Mouse (Mus musculus): Measurements from ENCODE around the gene Sugt1. TPM values are rescaled to one million over a fixed set of nuclear protein-coding genes. Genes with fewer than 3 reads are reported as not detected.

Sugt1 gene
- 186 and 200 TPM in 2 replicates for polyA plus RNA-seq (2011; ENCODE audit: insufficient read length, low read depth, missing spikeins)

GRCm38 (mm10) chr14:79587139-79587851, at the start of gene Sugt1:
Gene Sugt1 (plus strand): TSS chr14:79587691.
- Histone ChIP-seq H3K4me3 (ENCODE audit: insufficient read depth, low read length) (peak within 1 kb of the TSS; percentile 79), H3K4me1 (ENCODE audit: control insufficient read depth, insufficient read depth, low read length) (no peaks in the 10 kb centered on the region; the same call in 1 of the 2 replicates), H3K27ac (ENCODE audit: insufficient read depth, low read length) (peak within 1 kb of the TSS; percentile 97)
- no peak for TF ChIP-seq CTCF (IDR thresholded peaks at IDR 0.05; ENCODE audit: borderline replicate concordance, insufficient read depth, low read length)
- TF ChIP-seq POLR2A (IDR thresholded peaks at IDR 0.05; ENCODE audit: low read depth, low read length): peak; percentile 84

GRCm38 (mm10) chr14:79537921-79538320, 49.6 kb upstream of the Sugt1 start:
- Histone ChIP-seq H3K4me3 (ENCODE audit: insufficient read depth, low read length) (no peak overlapping the region), H3K27ac (ENCODE audit: insufficient read depth, low read length) (no peak overlapping the region), H3K4me1 (ENCODE audit: control insufficient read depth, insufficient read depth, low read length) (peaks cover 4% of the 10 kb centered on the region)
- TF ChIP-seq POLR2A (IDR thresholded peaks at IDR 0.05; ENCODE audit: low read depth, low read length) (no peak), CTCF (IDR thresholded peaks at IDR 0.05; ENCODE audit: borderline replicate concordance, insufficient read depth, low read length) (no peak)

DNA sequence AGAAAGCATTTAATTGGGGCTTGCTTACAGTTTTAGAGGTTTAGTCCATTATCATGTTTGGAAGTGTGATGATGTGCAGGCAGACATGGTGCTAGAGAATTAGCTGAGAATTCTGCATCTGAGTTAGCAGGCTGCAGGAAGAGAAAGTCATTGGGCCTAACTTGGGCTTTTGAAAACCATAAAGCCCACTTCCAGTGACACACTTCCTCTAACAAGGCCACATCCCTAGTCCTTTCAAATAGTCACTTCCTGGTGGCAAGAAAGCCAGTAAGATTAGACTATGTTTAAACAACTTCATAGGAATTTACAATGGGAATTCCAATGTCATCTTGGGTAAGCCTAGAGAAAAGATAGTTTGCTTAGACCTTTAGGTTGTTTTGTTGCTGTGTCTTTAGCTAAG, 45.9 kb upstream of the Sugt1 start:
- H3K4me3 ChIP-seq (ENCODE audit: insufficient read depth, low read length): no peak overlapping the region
- no peak overlapping the region for H3K27ac ChIP-seq (ENCODE audit: insufficient read depth, low read length)
- TF ChIP-seq CTCF (IDR thresholded peaks at IDR 0.05; ENCODE audit: borderline replicate concordance, insufficient read depth, low read length) (no peak), POLR2A (IDR thresholded peaks at IDR 0.05; ENCODE audit: low read depth, low read length) (no peak)
- no peaks in the 10 kb centered on the region for H3K4me1 ChIP-seq (ENCODE audit: control insufficient read depth, insufficient read depth, low read length)

GRCm38 (mm10) chr14:79549343-79549742, 38.1 kb upstream of the Sugt1 start:
- Histone ChIP-seq H3K4me1 (ENCODE audit: control insufficient read depth, insufficient read depth, low read length) (peaks cover 4% of the 10 kb centered on the region; the same call in 1 of the 2 replicates), H3K4me3 (ENCODE audit: insufficient read depth, low read length) (no peak overlapping the region), H3K27ac (ENCODE audit: insufficient read depth, low read length) (peak overlapping the region; percentile 83)
- no peak for TF ChIP-seq CTCF (IDR thresholded peaks at IDR 0.05; ENCODE audit: borderline replicate concordance, insufficient read depth, low read length)
- TF ChIP-seq POLR2A (IDR thresholded peaks at IDR 0.05; ENCODE audit: low read depth, low read length): no peak

DNA sequence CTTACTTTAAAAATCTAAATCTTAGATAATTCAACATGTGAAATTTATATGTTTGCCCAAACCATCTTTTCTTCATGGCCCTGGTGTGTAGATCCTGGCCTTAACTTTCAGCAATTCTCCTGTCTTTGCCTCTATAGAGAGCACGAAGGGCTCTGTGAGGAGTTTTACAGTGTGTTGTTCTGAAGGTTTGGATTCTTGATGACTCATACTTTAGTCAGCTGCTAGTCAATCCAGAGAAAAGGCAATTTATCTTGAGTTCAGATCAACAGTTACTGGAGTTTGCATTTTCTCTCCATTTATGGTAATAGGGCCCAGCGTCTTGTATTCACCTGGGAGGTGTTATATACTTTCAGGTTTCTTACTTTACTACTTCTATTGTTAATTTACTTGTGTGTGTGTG, 35.6 kb upstream of the Sugt1 start:
- H3K4me3 ChIP-seq (ENCODE audit: insufficient read depth, low read length): no peak overlapping the region
- H3K27ac ChIP-seq (ENCODE audit: insufficient read depth, low read length): peak overlapping the region; percentile 99
- H3K4me1 ChIP-seq (ENCODE audit: control insufficient read depth, insufficient read depth, low read length): peaks cover 7% of the 10 kb centered on the region
- TF ChIP-seq POLR2A (IDR thresholded peaks at IDR 0.05; ENCODE audit: low read depth, low read length) (0 out of 2 replicates have a peak, but pooled peaks have one; percentile 27), CTCF (IDR thresholded peaks at IDR 0.05; ENCODE audit: borderline replicate concordance, insufficient read depth, low read length) (no peak)

GRCm38 (mm10) chr14:79552854-79553253, 34.6 kb upstream of the Sugt1 start:
- no peak for TF ChIP-seq POLR2A (IDR thresholded peaks at IDR 0.05; ENCODE audit: low read depth, low read length)
- Histone ChIP-seq H3K4me3 (ENCODE audit: insufficient read depth, low read length) (no peak overlapping the region), H3K4me1 (ENCODE audit: control insufficient read depth, insufficient read depth, low read length) (peaks cover 7% of the 10 kb centered on the region), H3K27ac (ENCODE audit: insufficient read depth, low read length) (peak overlapping the region; percentile 7)

GRCm38 (mm10) chr14:79557796-79558195, 29.7 kb upstream of the Sugt1 start:
- H3K4me3 ChIP-seq (ENCODE audit: insufficient read depth, low read length): no peak overlapping the region
- H3K27ac ChIP-seq (ENCODE audit: insufficient read depth, low read length): no peak overlapping the region
- TF ChIP-seq POLR2A (IDR thresholded peaks at IDR 0.05; ENCODE audit: low read depth, low read length): no peak
- H3K4me1 ChIP-seq (ENCODE audit: control insufficient read depth, insufficient read depth, low read length): peaks cover 3% of the 10 kb centered on the region

DNA sequence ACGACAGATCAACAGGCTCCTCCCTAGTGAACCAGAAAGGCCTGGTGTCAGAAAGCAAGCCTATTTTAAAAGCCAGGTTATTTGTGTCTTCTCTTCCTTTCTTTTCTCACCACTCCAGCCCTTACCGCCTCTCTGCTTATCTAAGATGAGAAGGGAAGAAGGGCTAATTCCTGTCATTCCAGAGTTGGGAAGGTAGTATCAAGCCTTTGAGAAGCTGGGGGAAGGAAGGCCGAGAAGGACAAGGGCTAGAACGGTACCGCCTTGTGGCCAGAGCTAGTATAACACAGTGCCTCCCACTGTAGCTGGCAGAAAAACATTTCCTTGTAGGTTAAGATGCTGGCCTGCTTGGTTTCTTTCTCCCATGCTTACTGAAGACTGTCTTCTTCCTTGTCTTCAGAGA, 24.7 kb upstream of the Sugt1 start:
- no peak overlapping the region for H3K27ac ChIP-seq (ENCODE audit: insufficient read depth, low read length)
- no peak overlapping the region for H3K4me3 ChIP-seq (ENCODE audit: insufficient read depth, low read length)
- H3K4me1 ChIP-seq (ENCODE audit: control insufficient read depth, insufficient read depth, low read length): no peaks in the 10 kb centered on the region
- TF ChIP-seq CTCF (IDR thresholded peaks at IDR 0.05; ENCODE audit: borderline replicate concordance, insufficient read depth, low read length): peak; percentile 81; the same call in 1 of the 2 replicates
- TF ChIP-seq POLR2A (IDR thresholded peaks at IDR 0.05; ENCODE audit: low read depth, low read length): no peak

- no peaks in the 10 kb centered on the region for H3K4me1 ChIP-seq (ENCODE audit: control insufficient read depth, insufficient read depth, low read length)
- no peak overlapping the region for H3K4me3 ChIP-seq (ENCODE audit: insufficient read depth, low read length)
- H3K27ac ChIP-seq (ENCODE audit: insufficient read depth, low read length): no peak overlapping the region
- TF ChIP-seq CTCF (IDR thresholded peaks at IDR 0.05; ENCODE audit: borderline replicate concordance, insufficient read depth, low read length): no peak
- TF ChIP-seq POLR2A (IDR thresholded peaks at IDR 0.05; ENCODE audit: low read depth, low read length): no peak
Observed at GRCm38 (mm10) chr14:79564784-79565183, 22.7 kb upstream of the Sugt1 start.

DNA sequence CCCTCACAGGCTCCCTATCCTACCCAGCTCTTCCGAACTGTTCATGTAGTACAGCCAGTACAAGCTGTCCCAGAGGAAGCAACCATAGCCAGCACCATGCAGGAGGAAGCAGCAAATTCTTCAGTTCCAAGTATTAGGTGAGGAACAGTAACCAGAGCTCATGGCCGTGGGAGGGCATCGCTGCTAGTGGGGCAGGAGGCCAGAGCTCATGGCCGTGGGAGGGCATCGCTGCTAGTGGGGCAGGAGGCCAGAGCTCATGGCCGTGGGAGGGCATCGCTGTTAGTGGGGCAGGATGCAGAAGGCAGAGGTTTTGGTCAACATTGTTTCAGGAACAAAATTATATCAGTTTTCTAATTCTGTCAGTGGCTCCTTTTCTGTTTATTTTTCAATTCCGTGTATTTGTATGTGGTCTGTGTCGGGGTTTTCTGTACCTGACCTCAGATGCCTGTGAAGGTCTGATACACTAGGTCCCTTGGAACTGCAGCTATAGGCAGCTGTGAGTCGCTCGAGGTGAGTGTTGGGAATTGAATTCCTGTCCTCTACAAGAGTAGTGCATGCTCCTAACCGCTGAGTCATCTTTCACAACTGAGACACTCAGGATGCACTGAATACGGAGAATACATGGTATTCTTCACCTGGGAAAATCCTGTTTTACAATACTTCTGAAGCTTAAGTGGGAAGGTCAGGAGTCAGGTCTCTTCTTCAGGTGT, 13.9 kb upstream of the Sugt1 start:
- TF ChIP-seq POLR2A (IDR thresholded peaks at IDR 0.05; ENCODE audit: low read depth, low read length) (no peak), CTCF (IDR thresholded peaks at IDR 0.05; ENCODE audit: borderline replicate concordance, insufficient read depth, low read length) (no peak)
- Histone ChIP-seq H3K4me1 (ENCODE audit: control insufficient read depth, insufficient read depth, low read length) (no peaks in the 10 kb centered on the region), H3K27ac (ENCODE audit: insufficient read depth, low read length) (no peak overlapping the region), H3K4me3 (ENCODE audit: insufficient read depth, low read length) (no peak overlapping the region)
